Mouse (Mus musculus): ENCODE results near the gene Syt7.

- TF ChIP-seq POLR2A (IDR thresholded peaks at IDR 0.05; ENCODE audit: insufficient read depth, low read length) (no peak), CTCF (IDR thresholded peaks at IDR 0.05; ENCODE audit: low read depth, low read length) (no peak), EP300 (IDR thresholded peaks at IDR 0.05; ENCODE audit: insufficient read depth, low read depth, low read length) (no peak)
Measured at GRCm38 (mm10) chr19:10340661-10341060, 48.2 kb upstream of the Syt7 start.
